29 mouse cellular contexts compared by ENCODE assay signal in the genomic region with DNA sequence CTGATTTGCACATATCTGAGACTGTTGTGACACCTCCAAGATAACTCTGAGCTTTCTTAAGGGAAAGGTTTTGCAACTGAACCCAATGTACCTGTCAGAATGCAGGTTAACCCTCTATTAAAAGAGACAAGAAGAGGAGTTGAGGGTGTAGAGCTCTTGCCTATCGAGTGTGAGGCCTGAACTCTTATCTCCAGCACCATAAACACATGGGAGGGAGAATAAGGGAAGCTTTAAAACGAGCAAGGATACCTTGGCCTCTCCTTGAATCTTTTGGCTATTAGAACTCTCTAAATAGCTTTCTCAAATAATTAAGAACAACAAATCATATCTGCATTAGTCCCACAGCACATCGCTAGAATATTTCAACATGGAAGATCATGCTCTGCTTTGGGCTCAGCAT.
A peak's percentile ranks its signal among the peaks of the same experiment; 100 is the strongest.
DNase-seq lines count a peak whose midpoint lies in the region; ATAC-seq and TF ChIP-seq lines count a peak whose summit lies in the region.
"Had no signal": no experiment of that assay in that cellular context is flagged by ENCODE, and none has a peak within 500 bp of the region (broad histone marks: within the 10 kb centered on the region; RNA-seq: fewer than 3 reads in every experiment).

No protein-coding gene starts in this region.

- H3K79me2 ChIP-seq in MEL (ENCODE audit: control insufficient read depth, insufficient read depth, low read length, poor library complexity), result no peaks in the 10 kb centered on the region

- TF ChIP-seq EP300 in MEL (IDR thresholded peaks at IDR 0.05; ENCODE audit: low read depth in 1 of 2, low read length in 2 of 2), result peak in 1 of 2 experiments; percentile 33; a peak in 1 of 4 replicates

- no peaks in the 10 kb centered on the region for H3K27me3 ChIP-seq in liver, embryonic 13.5 days
- peaks cover 0 to 1% of the 10 kb centered on the region in 2 experiments; a peak in 2 of 4 replicates for H3K27me3 ChIP-seq in MEL (ENCODE audit: control insufficient read depth in 1 of 2, insufficient read depth in 2 of 2, low read length in 2 of 2)
- H3K27me3 ChIP-seq: CH12.LX; forebrain, embryonic 13.5 days; heart, embryonic 13.5 days had no signal

- H3K9ac ChIP-seq in liver, embryonic 13.5 days, result no peak overlapping the region
- H3K9ac ChIP-seq in MEL (ENCODE audit: control insufficient read depth, low read depth, low read length, poor library complexity, severe bottlenecking), result no peak overlapping the region
- H3K9ac ChIP-seq: forebrain, embryonic 13.5 days; heart, embryonic 13.5 days; hindbrain, embryonic 14.5 days had no signal

- H3K36me3 ChIP-seq in liver, embryonic 13.5 days, result no peaks in the 10 kb centered on the region
- H3K36me3 ChIP-seq in MEL (ENCODE audit: control insufficient read depth in 1 of 2, insufficient read depth in 2 of 2, low read length in 2 of 2), result no peaks in the 10 kb centered on the region
- H3K36me3 ChIP-seq: G1E had no signal

- ATAC-seq in liver, embryonic 13.5 days (ENCODE audit: low read depth), result no peak
- ATAC-seq: activated CD4-positive, CD25-positive, alpha-beta regulatory T cell, adult 4 months; forebrain, embryonic 13.5 days; forebrain, embryonic 16.5 days; hindbrain, postnatal 0 days; inflammation-experienced regulatory T-cells, adult 6 months; intestine, embryonic 16.5 days had no signal

- peak; percentile 83 for DNase-seq in liver, embryonic 13.5 days
- DNase-seq in liver (no peak), MEL (ENCODE audit: low read depth, low spot score) (peak; percentile 43)
- peak; percentile 99 for DNase-seq in c-Kit-negative CD71-positive TER-119-positive erythroid progenitor cells, embryonic 14.5 days (ENCODE audit: low read depth, low spot score)
- DNase-seq in c-Kit-positive CD71-positive TER-119-positive erythroid progenitor cells, embryonic 14.5 days (ENCODE audit: low spot score), result peak; percentile 98
- DNase-seq in frontal cortex, postnatal 10 days (ENCODE audit: low spot score in 2 of 2), result no peak
- DNase-seq in ovary, postnatal 10 days (ENCODE audit: low spot score), result no peak
- DNase-seq: adrenal gland, adult 8-10 months; adrenal gland, postnatal 25 days; B cell, adult 2 months; cerebellum, adult 18-20 months; cerebellum, adult 9-10 months; cerebellum, postnatal 14 days; gastrocnemius, postnatal 25 days; heart, adult 18-20 months; heart, postnatal 14 days; heart, postnatal 4 days had no signal

- 0 out of 2 replicates have a peak, but pooled peaks cover 3% of the 10 kb centered on the region for H3K4me1 ChIP-seq in liver, embryonic 13.5 days (replicated peaks)
- H3K4me1 ChIP-seq in MEL (ENCODE audit: control insufficient read depth in 1 of 2, insufficient read depth in 2 of 2, low read length in 2 of 2), result peaks cover 0 to 3% of the 10 kb centered on the region in 2 experiments; a peak in 2 of 4 replicates

- no peak overlapping the region for H3K4me2 ChIP-seq in liver, embryonic 13.5 days
- H3K4me2 ChIP-seq: forebrain, embryonic 13.5 days; heart, embryonic 13.5 days; hindbrain, embryonic 14.5 days had no signal

- H3K4me3 ChIP-seq in liver, embryonic 13.5 days (replicated peaks), result no peak overlapping the region
- no peak overlapping the region for H3K4me3 ChIP-seq in MEL (ENCODE audit: control insufficient read depth in 1 of 2, insufficient read depth in 1 of 2, low read depth in 2 of 2, low read length in 2 of 2)
- H3K4me3 ChIP-seq: forebrain, embryonic 10.5 days; forebrain, embryonic 13.5 days; heart, embryonic 10.5 days; heart, embryonic 13.5 days had no signal

- 40% methylated on average over 3 of the region's 3 CpGs for WGBS in liver, embryonic 13.5 days (ENCODE audit: insufficient replicate concordance)

- TF ChIP-seq CTCF in MEL (IDR thresholded peaks at IDR 0.05 in 2 of 3, conservative IDR thresholded peaks at IDR 0.05 in 1 of 3; ENCODE audit: control insufficient read depth in 1 of 3, insufficient read depth in 1 of 3, low read depth in 2 of 3, low read length in 3 of 3, poor library complexity in 1 of 3, severe bottlenecking in 1 of 3), result no peak

- H3K27ac ChIP-seq in liver, embryonic 13.5 days, result no peak overlapping the region
- no peak overlapping the region for H3K27ac ChIP-seq in MEL (ENCODE audit: control insufficient read depth, low read depth, low read length)
- H3K27ac ChIP-seq: forebrain, embryonic 10.5 days; forebrain, embryonic 13.5 days; heart, embryonic 10.5 days; heart, embryonic 13.5 days; hindbrain, embryonic 14.5 days; hindbrain, postnatal 0 days had no signal

- H3K9me3 ChIP-seq in liver, embryonic 13.5 days (replicated peaks), result no peaks in the 10 kb centered on the region
- H3K9me3 ChIP-seq in MEL (replicated peaks; ENCODE audit: insufficient read depth, low read length), result no peaks in the 10 kb centered on the region
- H3K9me3 ChIP-seq: forebrain, embryonic 10.5 days; forebrain, embryonic 13.5 days; G1E; heart, embryonic 10.5 days; heart, embryonic 13.5 days had no signal

- no peak for TF ChIP-seq RAD21 in MEL (IDR thresholded peaks at IDR 0.05; ENCODE audit: low read depth, low read length)

- no peak for TF ChIP-seq POLR2A in MEL (IDR thresholded peaks at IDR 0.05; ENCODE audit: control insufficient read depth in 1 of 2, insufficient read depth in 1 of 2, low read depth in 1 of 2, low read length in 2 of 2, poor library complexity in 1 of 2)

TF ChIP-seq in MEL, 35 proteins besides CTCF, POLR2A, EP300 and RAD21:
- TF ChIP-seq MYC (IDR thresholded peaks at IDR 0.05; ENCODE audit: low read depth, low read length), result no peak
- peak; percentile 21; the same call in 1 of the 2 replicates for TF ChIP-seq TAL1 (IDR thresholded peaks at IDR 0.05; ENCODE audit: low read length)
- TF ChIP-seq GATA1 (IDR thresholded peaks at IDR 0.05; ENCODE audit: low read depth, low read length), result peak; percentile 51

Comparison
In these comparisons a context has a peak if more than half of its experiments do, and no peak if none do; other contexts are left out.
1. DNase-seq: peak in liver, embryonic 13.5 days (single experiment), MEL (single experiment), c-Kit-negative CD71-positive TER-119-positive erythroid progenitor cells, embryonic 14.5 days (single experiment) and c-Kit-positive CD71-positive TER-119-positive erythroid progenitor cells, embryonic 14.5 days (single experiment); none in liver (single experiment), frontal cortex, postnatal 10 days (0 of 2) and ovary, postnatal 10 days (single experiment).